Mouse (Mus musculus) heart, embryonic 11.5 days (tissue): ENCODE results near the gene Bcl11a. TPM values are rescaled to one million over a fixed set of nuclear protein-coding genes. Genes with fewer than 3 reads are reported as not detected.

Experiments
- ATAC-seq: fragments of 200-750 bp; cut with Nextera tagmentation; replicated peaks from 2 replicates; pipeline ENCODE4 v1.8.0; 2017; ENCODE audit warnings: moderate library complexity; ENCODE audit not compliant: insufficient number of reproducible peaks, low FRiP score, low TSS enrichment
- H3K27ac ChIP-seq: fragments of 300-500 bp; sonication (generic); 2 replicates; pipeline ENCODE4 v1.5.1; 2014; ENCODE audit warnings: mild to moderate bottlenecking, low read depth, low read length
- H3K27me3 ChIP-seq: fragments of 300-500 bp; sonication (generic); 2 replicates; pipeline ENCODE4 v1.6.1; 2014; ENCODE audit warnings: mild to moderate bottlenecking, low read length, mixed read lengths; ENCODE audit not compliant: control insufficient read depth, insufficient read depth
- H3K36me3 ChIP-seq: fragments of 300-500 bp; sonication (generic); 2 replicates; pipeline ENCODE4 v1.6.1; 2014; ENCODE audit warnings: mild to moderate bottlenecking, low read length, moderate library complexity, mixed read lengths; ENCODE audit not compliant: control insufficient read depth, insufficient read depth
- H3K4me1 ChIP-seq: fragments of 300-500 bp; sonication (generic); 2 replicates; pipeline ENCODE4 v1.6.1; 2014; ENCODE audit warnings: low read length; ENCODE audit not compliant: control insufficient read depth, insufficient read depth
- H3K4me2 ChIP-seq: fragments of 300-500 bp; sonication (generic); 2 replicates; pipeline ENCODE4 v1.6.1; 2014; ENCODE audit warnings: mild to moderate bottlenecking, moderate library complexity
- H3K4me3 ChIP-seq: fragments of 300-500 bp; sonication (generic); 2 replicates; pipeline ENCODE4 v1.5.1; 2014; ENCODE audit warnings: low read depth, low read length
- H3K9ac ChIP-seq: fragments of 300-500 bp; sonication (generic); 2 replicates; pipeline ENCODE4 v1.6.1; 2014; ENCODE audit warnings: mild to moderate bottlenecking, low read depth, low read length, moderate library complexity
- H3K9me3 ChIP-seq: fragments of 300-500 bp; sonication (generic); replicated peaks from 2 replicates; pipeline ENCODE4 v1.6.1; 2016; ENCODE audit warnings: low read length; ENCODE audit not compliant: control insufficient read depth
- WGBS: fragments of 180-500 bp; shearing (Covaris S2); extraction: QIAGEN DNeasy Blood & Tissue Kit; methylation state at CpG from one replicate; pipeline ENCODE4 v1.1.7; 2014; ENCODE audit not compliant: insufficient replicate concordance; 5-methylcytosine and 5-hydroxymethylcytosine counted together
- polyA plus RNA-seq: library from polyadenylated mRNA; unstranded; fragments of >200 nt; fragmentation: Nextera tagmentation; extraction: Ambion mirVana; gene quantifications from 2 replicates; pipeline ENCODE4 v1.2.1, GENCODE M21; 2014

The Bcl11a gene
- polyA plus RNA-seq, 1 experiment from 2014 or later: 21.7 TPM

GRCm38 (mm10) chr11:24158026-24158425, 80.2 kb downstream of the Bcl11a start:
- peaks cover 11% of the 10 kb centered on the region; the same call in 1 of the 2 replicates for H3K4me1 ChIP-seq
- no peaks in the 10 kb centered on the region for H3K36me3 ChIP-seq
- H3K4me3 ChIP-seq: no peak overlapping the region
- no peak overlapping the region for H3K9ac ChIP-seq
- H3K4me2 ChIP-seq: no peak overlapping the region
- H3K9me3 ChIP-seq: no peaks in the 10 kb centered on the region
- 66% methylated on average over 9 of the region's 9 CpGs for WGBS
- H3K27ac ChIP-seq: no peak overlapping the region
- no peaks in the 10 kb centered on the region for H3K27me3 ChIP-seq
- ATAC-seq: no peak

GRCm38 (mm10) chr11:24159656-24160055, 81.8 kb downstream of the Bcl11a start:
- no peak overlapping the region for H3K27ac ChIP-seq
- H3K27me3 ChIP-seq: no peaks in the 10 kb centered on the region
- no peak overlapping the region for H3K4me3 ChIP-seq
- ATAC-seq: no peak
- no peaks in the 10 kb centered on the region for H3K9me3 ChIP-seq
- H3K4me2 ChIP-seq: no peak overlapping the region
- H3K9ac ChIP-seq: no peak overlapping the region
- WGBS: 88% methylated on average over 2 of the region's 2 CpGs
- 0 out of 2 replicates have a peak, but pooled peaks cover 2% of the 10 kb centered on the region for H3K4me1 ChIP-seq
- peaks cover 12% of the 10 kb centered on the region for H3K36me3 ChIP-seq

GRCm38 (mm10) chr11:24161458-24161857, 83.6 kb downstream of the Bcl11a start:
- no peaks in the 10 kb centered on the region for H3K27me3 ChIP-seq
- no peak overlapping the region for H3K4me3 ChIP-seq
- no peaks in the 10 kb centered on the region for H3K9me3 ChIP-seq
- H3K36me3 ChIP-seq: peaks cover 12% of the 10 kb centered on the region
- H3K4me2 ChIP-seq: no peak overlapping the region
- H3K9ac ChIP-seq: no peak overlapping the region
- H3K27ac ChIP-seq: no peak overlapping the region
- H3K4me1 ChIP-seq: 0 out of 2 replicates have a peak, but pooled peaks cover 2% of the 10 kb centered on the region
- ATAC-seq: no peak
- WGBS: 91% methylated on average over 2 of the region's 2 CpGs

- H3K4me3 ChIP-seq: no peak overlapping the region
- ATAC-seq: 0 out of 2 replicates have a peak, but pooled peaks have one; percentile 46
- no peak overlapping the region for H3K27ac ChIP-seq
- no peaks in the 10 kb centered on the region for H3K27me3 ChIP-seq
- no peaks in the 10 kb centered on the region for H3K9me3 ChIP-seq
- peaks cover 12% of the 10 kb centered on the region for H3K36me3 ChIP-seq
- H3K4me1 ChIP-seq: 0 out of 2 replicates have a peak, but pooled peaks cover 2% of the 10 kb centered on the region
- 58% methylated on average over 7 of the region's 7 CpGs for WGBS
- H3K4me2 ChIP-seq: no peak overlapping the region
- no peak overlapping the region for H3K9ac ChIP-seq
Observed at GRCm38 (mm10) chr11:24162056-24162455, 84.2 kb downstream of the Bcl11a start.

GRCm38 (mm10) chr11:24163072-24163471, 85.2 kb downstream of the Bcl11a start:
- Histone ChIP-seq H3K36me3 (peaks cover 12% of the 10 kb centered on the region), H3K4me3 (no peak overlapping the region), H3K9me3 (no peaks in the 10 kb centered on the region), H3K27me3 (no peaks in the 10 kb centered on the region), H3K4me1 (0 out of 2 replicates have a peak, but pooled peaks cover 2% of the 10 kb centered on the region), H3K9ac (no peak overlapping the region), H3K27ac (no peak overlapping the region), H3K4me2 (no peak overlapping the region)
- 91% methylated on average over 8 of the region's 8 CpGs for WGBS
- ATAC-seq: no peak

- H3K4me3 ChIP-seq: no peak overlapping the region
- no peak for ATAC-seq
- no peaks in the 10 kb centered on the region for H3K9me3 ChIP-seq
- no peak overlapping the region for H3K27ac ChIP-seq
- WGBS: 91% methylated on average over 26 of the region's 26 CpGs
- 0 out of 2 replicates have a peak, but pooled peaks cover 2% of the 10 kb centered on the region for H3K4me1 ChIP-seq
- H3K27me3 ChIP-seq: no peaks in the 10 kb centered on the region
- peaks cover 12% of the 10 kb centered on the region for H3K36me3 ChIP-seq
- no peak overlapping the region for H3K9ac ChIP-seq
- H3K4me2 ChIP-seq: no peak overlapping the region
Observed at GRCm38 (mm10) chr11:24164065-24164464, 86.2 kb downstream of the Bcl11a start.

GRCm38 (mm10) chr11:24171675-24172285, 93.9 kb downstream of the Bcl11a start:
- Histone ChIP-seq H3K36me3 (no peaks in the 10 kb centered on the region), H3K4me1 (no peaks in the 10 kb centered on the region), H3K9ac (no peak overlapping the region), H3K27me3 (no peaks in the 10 kb centered on the region), H3K4me2 (no peak overlapping the region), H3K9me3 (no peaks in the 10 kb centered on the region), H3K4me3 (no peak overlapping the region), H3K27ac (no peak overlapping the region)
- WGBS: 74% methylated on average over 5 of the region's 5 CpGs
- no peak for ATAC-seq

GRCm38 (mm10) chr11:24172585-24172984, 94.7 kb downstream of the Bcl11a start:
- H3K4me1 ChIP-seq: no peaks in the 10 kb centered on the region
- WGBS: 90% methylated on average over 17 of the region's 17 CpGs

More at GRCm38 (mm10) chr11:24172585-24172984, 94.7 kb downstream of the Bcl11a start:
- Histone ChIP-seq H3K9me3 (no peaks in the 10 kb centered on the region), H3K27me3 (no peaks in the 10 kb centered on the region), H3K4me2 (no peak overlapping the region), H3K4me3 (no peak overlapping the region), H3K9ac (no peak overlapping the region), H3K36me3 (no peaks in the 10 kb centered on the region), H3K27ac (no peak overlapping the region)
- no peak for ATAC-seq
